In the genomic region with DNA sequence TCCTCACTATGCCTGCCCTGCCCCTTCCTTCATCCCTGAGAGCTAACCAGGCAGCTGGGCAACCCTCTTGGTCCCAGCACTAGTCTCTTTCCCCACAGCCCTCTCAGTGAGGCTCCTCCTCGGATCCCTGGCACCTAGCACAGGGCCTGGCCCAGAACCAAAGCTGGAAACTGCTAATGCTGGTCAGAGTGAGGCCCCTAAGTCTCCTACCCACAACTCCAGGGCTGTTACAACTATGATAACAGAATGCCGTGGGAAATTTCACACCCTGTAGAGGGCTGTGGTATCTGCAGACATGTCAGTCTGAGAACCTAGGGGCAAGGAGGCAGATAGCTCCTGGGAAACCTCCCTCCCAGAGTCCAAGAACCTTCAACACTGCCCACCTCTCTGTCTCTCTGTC, we compare ENCODE assay signal across 12 mouse cellular contexts. TPM values are rescaled to one million over a fixed set of nuclear protein-coding genes. Genes with fewer than 3 reads are reported as not detected.
DNase-seq lines count a peak whose midpoint lies in the region; ATAC-seq and TF ChIP-seq lines count a peak whose summit lies in the region.
"Had no signal": no experiment of that assay in that cellular context is flagged by ENCODE, and none has a peak within 500 bp of the region (broad histone marks: within the 10 kb centered on the region; RNA-seq: fewer than 3 reads in every experiment).

No protein-coding gene starts in this region.

- H3K9ac ChIP-seq in intestine, embryonic 15.5 days, result no peak overlapping the region
- no peak overlapping the region for H3K9ac ChIP-seq in intestine, postnatal 0 days (ENCODE audit: low read depth, low read length)
- 0 out of 2 replicates have a peak overlapping the region, but pooled peaks have one; percentile 9 for H3K9ac ChIP-seq in liver, embryonic 16.5 days (ENCODE audit: low read depth, low read length)
- H3K9ac ChIP-seq: kidney, embryonic 15.5 days had no signal

- no peak overlapping the region for H3K4me3 ChIP-seq in intestine, embryonic 15.5 days (replicated peaks)
- H3K4me3 ChIP-seq in intestine, postnatal 0 days (ENCODE audit: low read depth, low read length), result no peak overlapping the region
- H3K4me3 ChIP-seq in embryonic facial prominence, embryonic 10.5 days, result no peak overlapping the region
- H3K4me3 ChIP-seq in liver, embryonic 16.5 days (ENCODE audit: low read depth, low read length), result no peak overlapping the region
- H3K4me3 ChIP-seq: forebrain, embryonic 10.5 days; kidney, embryonic 15.5 days had no signal

- no peaks in the 10 kb centered on the region for H3K36me3 ChIP-seq in intestine, embryonic 15.5 days
- H3K36me3 ChIP-seq in intestine, postnatal 0 days (ENCODE audit: control insufficient read depth, insufficient read depth), result no peaks in the 10 kb centered on the region
- no peaks in the 10 kb centered on the region for H3K36me3 ChIP-seq in embryonic facial prominence, embryonic 10.5 days (replicated peaks)
- no peaks in the 10 kb centered on the region for H3K36me3 ChIP-seq in liver, embryonic 16.5 days (ENCODE audit: control insufficient read depth, insufficient read depth)
- H3K36me3 ChIP-seq: forebrain, embryonic 10.5 days; kidney, embryonic 15.5 days had no signal

- H3K9me3 ChIP-seq in intestine, embryonic 15.5 days, result no peaks in the 10 kb centered on the region
- no peaks in the 10 kb centered on the region for H3K9me3 ChIP-seq in intestine, postnatal 0 days (ENCODE audit: control insufficient read depth)
- H3K9me3 ChIP-seq in embryonic facial prominence, embryonic 10.5 days, result no peaks in the 10 kb centered on the region
- no peaks in the 10 kb centered on the region for H3K9me3 ChIP-seq in liver, embryonic 16.5 days (replicated peaks; ENCODE audit: control insufficient read depth, low read length)
- H3K9me3 ChIP-seq: forebrain, embryonic 10.5 days; kidney, embryonic 15.5 days had no signal

- WGBS in intestine, embryonic 15.5 days, result 40% methylated on average over 2 of the region's 2 CpGs
- 44% methylated on average over 2 of the region's 2 CpGs for WGBS in intestine, postnatal 0 days
- WGBS in embryonic facial prominence, embryonic 10.5 days, result 67% methylated on average over 2 of the region's 2 CpGs
- 19% methylated on average over 2 of the region's 2 CpGs for WGBS in liver, embryonic 16.5 days (ENCODE audit: insufficient replicate concordance)

- intact Hi-C loops in gastrocnemius, postnatal 14 days (cut with DNase I; ENCODE audit: low total_unique reads), result no loop called here

- H3K4me1 ChIP-seq in intestine, embryonic 15.5 days (replicated peaks), result no peaks in the 10 kb centered on the region
- H3K4me1 ChIP-seq in intestine, postnatal 0 days (replicated peaks; ENCODE audit: control insufficient read depth, insufficient read depth, low read length), result no peaks in the 10 kb centered on the region
- H3K4me1 ChIP-seq in embryonic facial prominence, embryonic 10.5 days, result peaks cover 42% of the 10 kb centered on the region
- peaks cover 14% of the 10 kb centered on the region for H3K4me1 ChIP-seq in liver, embryonic 16.5 days (ENCODE audit: control insufficient read depth, low read depth, low read length)

- TF ChIP-seq CTCF in intestine, postnatal 0 days (IDR thresholded peaks at IDR 0.05; ENCODE audit: low read depth), result no peak

- H3K27ac ChIP-seq in intestine, embryonic 15.5 days, result no peak overlapping the region
- H3K27ac ChIP-seq in intestine, postnatal 0 days (ENCODE audit: low read depth, low read length), result no peak overlapping the region
- 0 out of 2 replicates have a peak overlapping the region, but pooled peaks have one; percentile 57 for H3K27ac ChIP-seq in embryonic facial prominence, embryonic 10.5 days (replicated peaks)
- no peak overlapping the region for H3K27ac ChIP-seq in liver, embryonic 16.5 days (ENCODE audit: low read length)
- H3K27ac ChIP-seq: forebrain, embryonic 10.5 days had no signal

- H3K27me3 ChIP-seq in intestine, embryonic 15.5 days (replicated peaks), result no peaks in the 10 kb centered on the region
- H3K27me3 ChIP-seq in intestine, postnatal 0 days (replicated peaks; ENCODE audit: control insufficient read depth, insufficient read depth, low read length), result no peaks in the 10 kb centered on the region
- peaks cover 10% of the 10 kb centered on the region; the same call in 1 of the 2 replicates for H3K27me3 ChIP-seq in embryonic facial prominence, embryonic 10.5 days (replicated peaks; ENCODE audit: low read depth, poor library complexity, severe bottlenecking)
- H3K27me3 ChIP-seq in liver, embryonic 16.5 days (ENCODE audit: control insufficient read depth, insufficient read depth, low read depth, low read length), result no peaks in the 10 kb centered on the region
- H3K27me3 ChIP-seq: kidney, embryonic 15.5 days had no signal

- ATAC-seq in intestine, embryonic 15.5 days, result peak; percentile 30; the same call in 1 of the 2 replicates
- no peak for ATAC-seq in intestine, postnatal 0 days
- ATAC-seq in liver, embryonic 16.5 days (ENCODE audit: low read depth), result peak; percentile 47
- ATAC-seq: CD4-positive, CD25-positive, alpha-beta regulatory T cell, adult 4 months had no signal

- DNase-seq in gastrocnemius, postnatal 14 days, result peak; percentile 47
- DNase-seq in gastrocnemius, postnatal 25 days, result no peak
- DNase-seq in embryonic facial prominence, embryonic 10.5 days (ENCODE audit: low spot score), result no peak
- no peak for DNase-seq in thymus, postnatal 10 days (ENCODE audit: low spot score in 2 of 2)
- DNase-seq: cerebellum, adult 11 months; right cerebral cortex, postnatal 25 days had no signal

- H3K4me2 ChIP-seq in intestine, embryonic 15.5 days (replicated peaks), result no peak overlapping the region
- H3K4me2 ChIP-seq in intestine, postnatal 0 days (replicated peaks; ENCODE audit: low read depth), result no peak overlapping the region
- no peak overlapping the region for H3K4me2 ChIP-seq in liver, embryonic 16.5 days (ENCODE audit: low read depth, low read length)
- H3K4me2 ChIP-seq: kidney, embryonic 15.5 days had no signal

RNA-seq across cellular contexts. Expression of gene Omp, which starts 4.7 kb away (rescaled TPM):
- total RNA-seq in gastrocnemius, postnatal 14 days (2021), result under 1 TPM in 1 of 2 experiments, not detected in 1; 0.13 TPM
- total RNA-seq in gastrocnemius, postnatal 25 days (2021), result under 1 TPM in 1 of 2 experiments, not detected in 1; 0.11 TPM
- 0.23 and 0.49 TPM in 2 replicates for polyA plus RNA-seq in intestine, embryonic 15.5 days (2015; fragmentation: Nextera tagmentation; extraction: Ambion mirVana)
- polyA plus RNA-seq in intestine, postnatal 0 days (2015; fragmentation: Nextera tagmentation; extraction: Ambion mirVana), result 0.10 and 0.26 TPM in 2 replicates
- polyA plus RNA-seq in embryonic facial prominence, embryonic 10.5 days (2016; fragmentation: Nextera tagmentation; extraction: Ambion mirVana), result 0.18 TPM in 1 of 2 replicates, not detected in the other
- polyA plus RNA-seq in liver, embryonic 16.5 days (2015; fragmentation: Nextera tagmentation; extraction: Ambion mirVana), result 0.53 and 0.76 TPM in 2 replicates
- polyA plus RNA-seq: CD4-positive, CD25-positive, alpha-beta regulatory T cell, adult 4 months had no signal

RNA-seq across cellular contexts. Expression of gene Myo7a, which starts 21.3 kb away (rescaled TPM):
- 1 to 10 TPM; 4.6 to 5.4 TPM for total RNA-seq in gastrocnemius, postnatal 14 days (2021)
- 1 to 10 TPM; 2.8 to 3.5 TPM for total RNA-seq in gastrocnemius, postnatal 25 days (2021)
- 21.5 and 25.7 TPM in 2 replicates for polyA plus RNA-seq in intestine, embryonic 15.5 days (2015; fragmentation: Nextera tagmentation; extraction: Ambion mirVana)
- polyA plus RNA-seq in intestine, postnatal 0 days (2015; fragmentation: Nextera tagmentation; extraction: Ambion mirVana), result 24.0 and 25.0 TPM in 2 replicates
- polyA plus RNA-seq in embryonic facial prominence, embryonic 10.5 days (2016; fragmentation: Nextera tagmentation; extraction: Ambion mirVana), result 20.4 and 21.8 TPM in 2 replicates
- 9.3 and 12.1 TPM in 2 replicates for polyA plus RNA-seq in liver, embryonic 16.5 days (2015; fragmentation: Nextera tagmentation; extraction: Ambion mirVana)

RNA-seq across cellular contexts. Expression of gene Capn5, which starts 37.5 kb away (rescaled TPM):
- total RNA-seq in gastrocnemius, postnatal 14 days (2021), result 1 to 10 TPM; 4.2 to 4.5 TPM
- 1 to 10 TPM; 1.6 to 2.4 TPM for total RNA-seq in gastrocnemius, postnatal 25 days (2021)
- 10.2 TPM in 2 replicates for polyA plus RNA-seq in intestine, embryonic 15.5 days (2015; fragmentation: Nextera tagmentation; extraction: Ambion mirVana)
- polyA plus RNA-seq in intestine, postnatal 0 days (2015; fragmentation: Nextera tagmentation; extraction: Ambion mirVana), result 3.3 and 3.4 TPM in 2 replicates
- 4.7 and 5.1 TPM in 2 replicates for polyA plus RNA-seq in embryonic facial prominence, embryonic 10.5 days (2016; fragmentation: Nextera tagmentation; extraction: Ambion mirVana)
- polyA plus RNA-seq in liver, embryonic 16.5 days (2015; fragmentation: Nextera tagmentation; extraction: Ambion mirVana), result 13.0 and 14.1 TPM in 2 replicates

RNA-seq across cellular contexts. Expression of gene B3gnt6, which starts 58.7 kb away (rescaled TPM):
- not detected for total RNA-seq in gastrocnemius, postnatal 14 days (2021)
- not detected for total RNA-seq in gastrocnemius, postnatal 25 days (2021)
- 0.05 and 0.06 TPM in 2 replicates for polyA plus RNA-seq in intestine, embryonic 15.5 days (2015; fragmentation: Nextera tagmentation; extraction: Ambion mirVana)
- polyA plus RNA-seq in intestine, postnatal 0 days (2015; fragmentation: Nextera tagmentation; extraction: Ambion mirVana), result 0.08 and 0.21 TPM in 2 replicates
- not detected in 2 replicates for polyA plus RNA-seq in embryonic facial prominence, embryonic 10.5 days (2016; fragmentation: Nextera tagmentation; extraction: Ambion mirVana)
- polyA plus RNA-seq in liver, embryonic 16.5 days (2015; fragmentation: Nextera tagmentation; extraction: Ambion mirVana), result 0.04 and 0.06 TPM in 2 replicates
- polyA plus RNA-seq: CD4-positive, CD25-positive, alpha-beta regulatory T cell, adult 4 months; forebrain, embryonic 10.5 days had no signal
